Mouse (Mus musculus) MEL (cell line): ENCODE results near the gene Stum. TPM values are rescaled to one million over a fixed set of nuclear protein-coding genes. Genes with fewer than 3 reads are reported as not detected.

Experiments used
- DNase-seq: peaks from one replicate; pipeline ENCODE4 v3.0.0; 2011; ENCODE audit warnings: low read depth, low spot score
- H3K27ac ChIP-seq: 2 replicates; pipeline ENCODE4 v1.5.1; 2012; ENCODE audit warnings: low read depth, mild to moderate bottlenecking, control low read depth, low read length, moderate library complexity; ENCODE audit not compliant: control insufficient read depth
- H3K27me3 ChIP-seq, 2 experiments: fragments of 150-350 bp in 1 of 2; sonication (generic) in 1 of 2; 2 replicates each; pipeline ENCODE4 v1.6.1; 2012; ENCODE audit warnings: low read length in 2 of 2, mild to moderate bottlenecking in 2 of 2, improper control_type of control experiment in 1 of 2, moderate library complexity in 1 of 2; ENCODE audit not compliant: insufficient read depth in 2 of 2, control insufficient read depth in 1 of 2
- H3K36me3 ChIP-seq, 2 experiments: 2 replicates each; pipeline ENCODE4 v1.6.1; 2012 to 2014; ENCODE audit warnings: low read length in 2 of 2, improper control_type of control experiment in 1 of 2, inconsistent platforms in 1 of 2, mild to moderate bottlenecking in 1 of 2; ENCODE audit not compliant: insufficient read depth in 2 of 2, control insufficient read depth in 1 of 2
- H3K4me1 ChIP-seq, 2 experiments: fragments of 150-350 bp in 1 of 2; sonication (generic) in 1 of 2; 2 replicates each; pipeline ENCODE4 v1.6.1; 2012; ENCODE audit warnings: low read length in 2 of 2, improper control_type of control experiment in 1 of 2, mild to moderate bottlenecking in 1 of 2; ENCODE audit not compliant: insufficient read depth in 2 of 2, control insufficient read depth in 1 of 2
- H3K4me3 ChIP-seq, 2 experiments: fragments of 150-350 bp in 1 of 2; sonication (generic) in 1 of 2; 2 replicates each; pipeline ENCODE4 v1.5.1; 2012; ENCODE audit warnings: low read depth in 2 of 2, low read length in 2 of 2, mild to moderate bottlenecking in 2 of 2, moderate library complexity in 2 of 2, control low read depth in 1 of 2, improper control_type of control experiment in 1 of 2; ENCODE audit not compliant: control insufficient read depth in 1 of 2, insufficient read depth in 1 of 2
- H3K79me2 ChIP-seq: 2 replicates; pipeline ENCODE4 v1.6.1; 2012; ENCODE audit warnings: mild to moderate bottlenecking, low read length, moderate library complexity; ENCODE audit not compliant: control insufficient read depth, poor library complexity, insufficient read depth
- H3K9ac ChIP-seq: 2 replicates; pipeline ENCODE4 v1.6.1; 2012; ENCODE audit warnings: low read depth, mild to moderate bottlenecking, control low read depth, low read length, moderate library complexity; ENCODE audit not compliant: control insufficient read depth, poor library complexity, severe bottlenecking
- H3K9me3 ChIP-seq: fragments of 150-350 bp; sonication (generic); replicated peaks from 2 replicates; pipeline ENCODE4 v1.6.1; 2012; ENCODE audit warnings: mild to moderate bottlenecking, low read length, improper control_type of control experiment, moderate library complexity; ENCODE audit not compliant: insufficient read depth
- BHLHE40 ChIP-seq: IDR thresholded peaks from 2 replicates; pipeline ENCODE4 v1.6.1; 2012; ENCODE audit warnings: low read depth, mild to moderate bottlenecking, inconsistent platforms, low read length, improper control_type of control experiment, borderline replicate concordance
- EP300 ChIP-seq, 2 experiments: IDR thresholded peaks; 2 replicates each; pipeline ENCODE4 v1.6.1; 2011; ENCODE audit warnings: improper control_type of control experiment in 2 of 2, low read length in 2 of 2, low read depth in 1 of 2, mild to moderate bottlenecking in 1 of 2
- ETS1 ChIP-seq: IDR thresholded peaks from 2 replicates; pipeline ENCODE4 v1.6.1; 2012; ENCODE audit warnings: low read depth, mild to moderate bottlenecking, inconsistent platforms, low read length, improper control_type of control experiment, moderate library complexity
- JUND ChIP-seq: IDR thresholded peaks from 2 replicates; pipeline ENCODE4 v1.6.1; 2011; ENCODE audit warnings: low read depth, mild to moderate bottlenecking, improper control_type of control experiment, low read length
- MAX ChIP-seq: IDR thresholded peaks from 2 replicates; pipeline ENCODE4 v1.6.1; 2011; ENCODE audit warnings: low read length, improper control_type of control experiment
- MAZ ChIP-seq: IDR thresholded peaks from 2 replicates; pipeline ENCODE4 v1.6.1; 2012; ENCODE audit warnings: low read depth, mild to moderate bottlenecking, inconsistent platforms, low read length, improper control_type of control experiment
- MEF2A ChIP-seq: IDR thresholded peaks from 2 replicates; pipeline ENCODE4 v1.6.1; 2014; ENCODE audit warnings: low read depth, mild to moderate bottlenecking, inconsistent platforms, low read length, improper control_type of control experiment; ENCODE audit not compliant: poor library complexity, insufficient replicate concordance, severe bottlenecking; ENCODE audit errors: extremely low read depth
- MXI1 ChIP-seq: IDR thresholded peaks from 2 replicates; pipeline ENCODE4 v1.6.1; 2011; ENCODE audit warnings: mild to moderate bottlenecking, low read depth, low read length, improper control_type of control experiment
- MYB ChIP-seq: IDR thresholded peaks from 2 replicates; pipeline ENCODE4 v1.6.1; 2011; ENCODE audit warnings: mild to moderate bottlenecking, low read depth, low read length, improper control_type of control experiment
- MYC ChIP-seq: IDR thresholded peaks from 2 replicates; pipeline ENCODE4 v1.6.1; 2011; ENCODE audit warnings: low read depth, mild to moderate bottlenecking, low read length, improper control_type of control experiment, moderate library complexity
- POLR2A ChIP-seq, 2 experiments: IDR thresholded peaks; 2 replicates each; pipeline ENCODE4 v1.6.1; 2011 to 2012; ENCODE audit warnings: low read length in 2 of 2, mild to moderate bottlenecking in 2 of 2, control low read depth in 1 of 2, improper control_type of control experiment in 1 of 2, low read depth in 1 of 2, moderate library complexity in 1 of 2; ENCODE audit not compliant: control insufficient read depth in 1 of 2, insufficient read depth in 1 of 2, poor library complexity in 1 of 2
- POLR2AphosphoS2 ChIP-seq: IDR thresholded peaks from 2 replicates; pipeline ENCODE4 v1.6.1; 2011; ENCODE audit warnings: low read length, improper control_type of control experiment
- POLR2AphosphoS5 ChIP-seq: IDR thresholded peaks from 2 replicates; pipeline ENCODE4 v1.6.1; 2012; ENCODE audit warnings: low read depth, borderline replicate concordance, mild to moderate bottlenecking, inconsistent platforms, low read length, moderate library complexity, mixed read lengths
- RAD21 ChIP-seq: IDR thresholded peaks from 2 replicates; pipeline ENCODE4 v1.6.1; 2011; ENCODE audit warnings: mild to moderate bottlenecking, low read depth, low read length, improper control_type of control experiment
- SIN3A ChIP-seq: IDR thresholded peaks from 2 replicates; pipeline ENCODE4 v1.6.1; 2012; ENCODE audit warnings: low read length, improper control_type of control experiment, inconsistent platforms
- TAL1 ChIP-seq: IDR thresholded peaks from 2 replicates; pipeline ENCODE4 v1.6.1; 2012; ENCODE audit warnings: mild to moderate bottlenecking, inconsistent platforms, low read length, moderate library complexity, mixed read lengths
- USF1 ChIP-seq: IDR thresholded peaks from 2 replicates; pipeline ENCODE4 v1.6.1; 2014; ENCODE audit warnings: low read depth, mild to moderate bottlenecking, inconsistent platforms, low read length, improper control_type of control experiment, moderate library complexity
- USF2 ChIP-seq, 2 experiments: IDR thresholded peaks; 2 replicates each; pipeline ENCODE4 v1.6.1; 2011 to 2012; ENCODE audit warnings: improper control_type of control experiment in 2 of 2, low read length in 2 of 2, borderline replicate concordance in 1 of 2, inconsistent platforms in 1 of 2, low read depth in 1 of 2, mild to moderate bottlenecking in 1 of 2; ENCODE audit not compliant: insufficient read depth in 1 of 2
- ZC3H11A ChIP-seq: IDR thresholded peaks from 2 replicates; pipeline ENCODE4 v1.6.1; 2012; ENCODE audit warnings: low read depth, mild to moderate bottlenecking, inconsistent platforms, low read length, improper control_type of control experiment
- polyA plus RNA-seq, 2 experiments: library from polyadenylated mRNA; stranded (reverse) in 1 of 2; unstranded in 1 of 2; fragments of >175 nt in 1 of 2; fragments of >200 nt in 1 of 2; gene quantifications; 2 replicates each; pipeline versions ENCODE4 v1.2.1 to v1.2.4; 2012; ENCODE audit warnings: low replicate concordance in 2 of 2, low read depth in 1 of 2; ENCODE audit not compliant: insufficient read length in 2 of 2, insufficient read depth in 1 of 2, missing spikeins in 1 of 2
- total RNA-seq: library from RNA; depleted of rRNA; stranded (reverse); fragments of 300-350 nt; gene quantifications from 2 replicates; pipeline ENCODE4 v1.2.3, GENCODE M21; 2012

Gene Stum
- total and polyA plus RNA-seq, 3 experiments, result not detected

DNA sequence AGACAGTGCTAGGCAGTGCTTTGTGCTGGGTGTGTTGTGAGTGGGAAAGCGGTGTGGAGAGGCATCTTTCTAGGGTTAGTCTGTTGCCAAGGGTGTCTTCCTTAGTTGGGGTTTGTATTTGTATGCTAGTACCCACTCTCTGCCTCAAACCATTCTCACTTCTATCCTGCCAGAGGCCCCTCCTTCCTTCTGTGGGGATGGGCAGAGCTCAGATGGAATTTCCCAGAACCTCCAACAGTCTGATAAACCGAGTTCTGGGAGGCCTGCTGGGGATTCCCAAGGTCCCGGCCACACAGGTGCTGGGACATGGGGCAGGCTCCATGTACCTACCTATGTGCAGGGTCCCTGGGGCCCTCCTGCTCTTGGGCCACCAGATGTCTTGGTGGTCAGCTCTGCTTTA is 59.4 kb downstream of the Stum start:
- Histone ChIP-seq H3K9ac (no peak overlapping the region), H3K27ac (peak overlapping the region; percentile 22; the same call in 1 of the 2 replicates), H3K4me3 (no peak overlapping the region), H3K9me3 (no peaks in the 10 kb centered on the region), H3K36me3 (peaks cover 0 to 15% of the 10 kb centered on the region in 2 experiments; a peak in 2 of 4 replicates), H3K79me2 (no peaks in the 10 kb centered on the region), H3K4me1 (peaks cover 8 to 23% of the 10 kb centered on the region in 2 experiments), H3K27me3 (no peaks in the 10 kb centered on the region)
- DNase-seq, result no peak
- TF ChIP-seq MXI1, result no peak
- TF ChIP-seq TAL1, result no peak
- TF ChIP-seq JUND, result no peak
- TF ChIP-seq MAZ, result no peak
- TF ChIP-seq ZC3H11A, result no peak
- TF ChIP-seq USF2 (IDR thresholded peaks at IDR 0.05; ENCODE audit: borderline replicate concordance in 1 of 2, insufficient read depth in 1 of 2, low read depth in 1 of 2, low read length in 2 of 2), result no peak
- no peak for TF ChIP-seq ETS1
- TF ChIP-seq MEF2A, result no peak
- TF ChIP-seq BHLHE40, result no peak
- TF ChIP-seq POLR2AphosphoS2, result no peak
- no peak for TF ChIP-seq MAX
- TF ChIP-seq EP300 (IDR thresholded peaks at IDR 0.05; ENCODE audit: low read depth in 1 of 2, low read length in 2 of 2), result no peak

DNA sequence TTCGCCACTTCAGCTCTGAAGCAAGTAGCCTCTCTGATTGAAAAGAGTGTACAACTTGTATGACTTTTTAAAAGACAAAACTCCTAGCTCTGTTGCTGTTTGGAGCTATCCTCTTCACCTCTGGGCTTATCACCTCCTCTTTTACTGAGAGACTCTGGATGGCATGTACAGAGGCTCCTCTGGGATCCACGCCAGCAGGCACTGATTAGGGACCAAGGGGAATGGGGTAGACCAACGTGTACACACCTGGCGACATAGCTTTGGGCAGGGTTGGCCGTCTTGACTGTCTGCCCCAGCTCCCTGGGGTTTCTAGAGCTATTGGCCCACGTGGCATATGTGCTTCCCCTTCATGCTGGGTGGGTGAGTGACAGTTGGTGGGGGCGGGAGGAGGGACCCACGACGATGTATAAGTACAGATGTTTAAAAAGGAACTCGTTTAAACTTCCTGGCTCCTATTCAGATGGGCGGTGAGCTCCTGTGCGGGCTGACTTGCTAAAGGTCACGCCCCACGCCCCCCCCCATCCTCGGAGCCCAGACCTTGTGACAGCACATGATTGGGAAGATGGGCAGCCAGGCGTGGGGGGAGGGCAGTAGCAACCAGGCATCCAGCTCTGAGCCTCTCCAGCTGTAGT is 60.2 kb downstream of the Stum start:
- Histone ChIP-seq H3K27ac (peak overlapping the region; percentile 62), H3K9me3 (no peaks in the 10 kb centered on the region), H3K36me3 (peaks cover 0 to 14% of the 10 kb centered on the region in 2 experiments; a peak in 2 of 4 replicates), H3K27me3 (no peaks in the 10 kb centered on the region), H3K4me3 (no peak overlapping the region), H3K79me2 (no peaks in the 10 kb centered on the region), H3K9ac (peak overlapping the region; percentile 40), H3K4me1 (peaks cover 8 to 22% of the 10 kb centered on the region in 2 experiments)
- peak; percentile 78 for DNase-seq
- TF ChIP-seq USF1 (peak; percentile 51), EP300 (IDR thresholded peaks at IDR 0.05; ENCODE audit: low read depth in 1 of 2, low read length in 2 of 2) (0 out of 4 replicates have a peak, but pooled peaks of 1 of the 2 experiments have one; percentile 14), MYC (peak; percentile 42; the same call in 1 of the 2 replicates), TAL1 (no peak), MXI1 (peak; percentile 33), SIN3A (peak; percentile 20; the same call in 1 of the 2 replicates), MYB (0 out of 2 replicates have a peak, but pooled peaks have one; percentile 22), RAD21 (no peak), POLR2AphosphoS5 (no peak), MAX (peak; percentile 49; the same call in 1 of the 2 replicates), POLR2A (IDR thresholded peaks at IDR 0.05; ENCODE audit: control insufficient read depth in 1 of 2, insufficient read depth in 1 of 2, low read depth in 1 of 2, low read length in 2 of 2, poor library complexity in 1 of 2) (peak in 1 of 2 experiments; percentile 24; a peak in 1 of 4 replicates)
